Mouse (Mus musculus) embryonic facial prominence, embryonic 15.5 days (tissue): ENCODE results near the gene Atp8b5. TPM values are rescaled to one million over a fixed set of nuclear protein-coding genes. Genes with fewer than 3 reads are reported as not detected.
A peak's percentile ranks its signal among the peaks of the same experiment; 100 is the strongest.

ENCODE experiments used
- ATAC-seq: fragments of 200-750 bp; cut with Nextera tagmentation; 2 replicates; pipeline ENCODE4 v1.8.0; 2017; ENCODE audit warnings: low read depth, moderate TSS enrichment; ENCODE audit not compliant: insufficient number of reproducible peaks, low FRiP score, low TSS enrichment
- H3K27ac ChIP-seq: fragments of 300-500 bp; sonication (generic); replicated peaks from 2 replicates; pipeline ENCODE4 v1.5.1; 2015; ENCODE audit warnings: mild to moderate bottlenecking, inconsistent platforms
- H3K27me3 ChIP-seq: fragments of 300-500 bp; sonication (generic); 2 replicates; pipeline ENCODE4 v1.6.1; 2015; ENCODE audit warnings: inconsistent platforms
- H3K36me3 ChIP-seq: fragments of 300-500 bp; sonication (generic); 2 replicates; pipeline ENCODE4 v1.6.1; 2015; ENCODE audit warnings: mild to moderate bottlenecking, inconsistent platforms
- H3K4me1 ChIP-seq: fragments of 300-500 bp; sonication (generic); 2 replicates; pipeline ENCODE4 v1.6.1; 2015; ENCODE audit warnings: inconsistent platforms
- H3K4me2 ChIP-seq: fragments of 300-500 bp; sonication (generic); replicated peaks from 2 replicates; pipeline ENCODE4 v1.6.1; 2015; ENCODE audit warnings: mild to moderate bottlenecking, inconsistent platforms
- H3K4me3 ChIP-seq: fragments of 300-500 bp; sonication (generic); replicated peaks from 2 replicates; pipeline ENCODE4 v1.5.1; 2015; ENCODE audit warnings: mild to moderate bottlenecking, inconsistent platforms
- H3K9ac ChIP-seq: fragments of 300-500 bp; sonication (generic); 2 replicates; pipeline ENCODE4 v1.6.1; 2015; ENCODE audit warnings: inconsistent platforms
- H3K9me3 ChIP-seq: fragments of 300-500 bp; sonication (generic); replicated peaks from 2 replicates; pipeline ENCODE4 v1.6.1; 2016; ENCODE audit warnings: inconsistent platforms
- WGBS: fragments of 180-500 bp; shearing (Covaris S2); methylation state at CpG from one replicate; pipeline ENCODE4 v1.1.7; 2015; 5-methylcytosine and 5-hydroxymethylcytosine counted together
- polyA plus RNA-seq: library from polyadenylated mRNA; unstranded; fragments of >200 nt; fragmentation: Nextera tagmentation; extraction: Ambion mirVana; gene quantifications from 2 replicates; pipeline ENCODE4 v1.2.1, GENCODE M21; 2015

Gene Atp8b5
- polyA plus RNA-seq, 1 experiment from 2014 or later, result 0.63 TPM

DNA sequence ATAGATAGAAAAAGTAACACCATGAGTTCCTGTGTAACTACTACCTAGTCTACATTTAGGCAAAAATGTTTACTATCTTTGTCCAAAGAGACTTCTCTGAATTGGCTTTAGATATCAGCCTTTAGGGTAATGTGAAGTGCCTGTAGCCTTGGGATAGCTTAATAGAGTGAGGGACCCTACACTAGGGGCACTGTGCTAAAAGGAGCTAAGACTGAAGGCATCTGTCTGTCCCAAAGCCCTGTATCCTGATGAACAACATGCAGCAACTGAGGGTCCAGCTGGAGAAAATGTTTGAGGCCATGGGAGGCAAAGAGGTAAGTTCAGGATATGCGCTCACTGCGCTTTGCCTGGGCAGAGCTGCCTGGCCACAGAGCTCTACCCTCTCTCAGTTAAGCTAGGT is 9.9 kb upstream of the Atp8b5 start:
- no peak overlapping the region for H3K4me2 ChIP-seq
- no peak for ATAC-seq
- H3K27ac ChIP-seq, result no peak overlapping the region
- 90% methylated on average over 2 of the region's 2 CpGs for WGBS
- no peaks in the 10 kb centered on the region for H3K27me3 ChIP-seq
- H3K4me3 ChIP-seq, result no peak overlapping the region
- H3K9ac ChIP-seq, result no peak overlapping the region
- 0 out of 2 replicates have a peak, but pooled peaks cover 8% of the 10 kb centered on the region for H3K4me1 ChIP-seq
- H3K9me3 ChIP-seq, result no peaks in the 10 kb centered on the region
- peaks cover 3% of the 10 kb centered on the region; the same call in 1 of the 2 replicates for H3K36me3 ChIP-seq

DNA sequence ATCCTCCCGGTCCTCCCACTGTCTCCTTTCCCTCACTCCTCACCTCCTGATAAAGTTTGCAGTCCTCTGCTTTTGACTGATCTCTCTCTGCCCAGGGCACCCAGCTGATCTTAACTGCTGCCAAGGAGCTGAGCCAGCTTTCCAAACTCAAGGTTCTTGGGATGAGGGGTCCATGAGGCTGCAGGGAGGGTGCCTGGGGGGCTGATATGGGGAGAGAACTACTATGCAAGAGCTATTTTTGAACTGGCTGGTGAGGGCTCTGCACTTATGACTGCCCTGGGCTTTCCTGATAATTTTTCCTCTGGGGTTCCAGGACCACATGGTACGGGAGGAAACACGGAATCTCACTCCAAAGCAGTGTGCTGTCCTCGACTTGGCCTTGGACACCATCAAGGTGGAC is 8.4 kb upstream of the Atp8b5 start:
- 75% methylated on average over 4 of the region's 4 CpGs for WGBS
- no peak overlapping the region for H3K27ac ChIP-seq
- H3K9me3 ChIP-seq, result no peaks in the 10 kb centered on the region
- H3K4me1 ChIP-seq, result 0 out of 2 replicates have a peak, but pooled peaks cover 8% of the 10 kb centered on the region
- peaks cover 3% of the 10 kb centered on the region; the same call in 1 of the 2 replicates for H3K36me3 ChIP-seq
- no peak overlapping the region for H3K4me2 ChIP-seq
- no peak overlapping the region for H3K4me3 ChIP-seq
- no peak overlapping the region for H3K9ac ChIP-seq
- no peak for ATAC-seq
- no peaks in the 10 kb centered on the region for H3K27me3 ChIP-seq

DNA sequence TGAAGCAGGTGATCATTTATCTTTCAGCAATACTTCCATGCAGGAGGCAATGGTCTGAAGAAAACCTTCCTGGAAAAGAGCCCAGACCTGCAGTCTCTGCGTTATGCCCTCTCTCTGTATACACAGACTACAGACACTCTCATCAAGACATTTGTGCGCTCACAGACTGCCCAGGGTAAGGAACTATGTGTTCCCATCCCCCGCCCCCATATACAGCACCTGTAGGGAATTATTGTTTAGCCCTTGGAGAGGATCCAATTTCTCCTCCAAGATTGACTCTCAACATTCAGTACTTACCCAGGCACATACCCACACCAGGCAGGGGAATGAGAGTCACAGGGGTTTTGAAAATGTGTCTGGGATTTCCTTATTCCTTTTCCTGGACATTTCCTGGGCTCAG is 7.5 kb upstream of the Atp8b5 start:
- no peak overlapping the region for H3K9ac ChIP-seq
- no peak; the same call in 1 of the 2 replicates for ATAC-seq
- H3K9me3 ChIP-seq, result no peaks in the 10 kb centered on the region
- 0 out of 2 replicates have a peak, but pooled peaks cover 8% of the 10 kb centered on the region for H3K4me1 ChIP-seq
- no peak overlapping the region for H3K4me2 ChIP-seq
- peaks cover 3% of the 10 kb centered on the region; the same call in 1 of the 2 replicates for H3K36me3 ChIP-seq
- no peak overlapping the region for H3K4me3 ChIP-seq
- H3K27me3 ChIP-seq, result no peaks in the 10 kb centered on the region
- 35% methylated on average over 3 of the region's 3 CpGs for WGBS
- no peak overlapping the region for H3K27ac ChIP-seq

DNA sequence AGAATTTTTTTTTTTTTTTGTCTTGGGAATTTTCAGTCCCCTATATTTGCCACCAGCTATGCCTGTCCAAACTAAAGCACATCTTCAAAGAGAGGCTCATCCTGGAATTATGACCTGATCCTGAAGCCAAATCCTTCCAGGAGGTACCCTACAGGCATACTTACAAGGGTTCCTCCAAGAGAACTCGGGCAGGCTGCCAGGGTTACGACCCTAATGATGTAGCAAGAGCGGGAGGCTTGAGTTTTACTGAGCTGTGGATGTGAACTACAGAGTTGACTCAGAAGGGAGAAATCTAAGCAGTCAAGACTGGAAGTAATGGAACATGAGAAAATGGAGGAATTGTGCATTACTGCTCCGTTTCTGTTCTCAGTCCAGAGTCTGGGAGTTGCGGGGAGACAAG is 6.9 kb upstream of the Atp8b5 start:
- Histone ChIP-seq H3K4me1 (0 out of 2 replicates have a peak, but pooled peaks cover 8% of the 10 kb centered on the region), H3K9me3 (no peaks in the 10 kb centered on the region), H3K27me3 (no peaks in the 10 kb centered on the region), H3K36me3 (peaks cover 3% of the 10 kb centered on the region; the same call in 1 of the 2 replicates), H3K27ac (no peak overlapping the region), H3K4me2 (no peak overlapping the region), H3K9ac (no peak overlapping the region), H3K4me3 (no peak overlapping the region)
- no peak for ATAC-seq
- 45% methylated on average over 5 of the region's 5 CpGs for WGBS

DNA sequence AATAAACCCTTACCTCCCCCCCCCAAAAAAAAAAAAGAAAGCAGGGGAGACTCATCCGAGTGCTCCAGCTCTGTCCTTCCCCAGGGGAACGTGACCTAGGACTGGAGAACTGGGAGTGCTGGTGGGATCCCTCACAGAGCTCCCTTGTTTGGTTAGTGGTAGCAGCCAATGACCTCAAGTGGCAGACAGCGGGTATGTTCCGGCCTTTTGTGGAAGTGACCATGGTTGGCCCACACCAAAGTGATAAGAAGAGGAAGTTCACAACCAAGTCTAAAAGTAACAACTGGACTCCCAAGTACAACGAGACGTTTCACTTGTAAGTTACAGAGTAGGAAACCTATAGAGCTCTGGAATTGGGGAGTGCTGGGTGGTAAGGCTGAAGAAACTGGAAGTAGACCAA is 4.1 kb upstream of the Atp8b5 start:
- no peaks in the 10 kb centered on the region for H3K9me3 ChIP-seq
- H3K4me3 ChIP-seq, result no peak overlapping the region
- H3K4me1 ChIP-seq, result peaks cover 13% of the 10 kb centered on the region
- no peaks in the 10 kb centered on the region for H3K27me3 ChIP-seq
- H3K4me2 ChIP-seq, result no peak overlapping the region
- H3K36me3 ChIP-seq, result peaks cover 3% of the 10 kb centered on the region; the same call in 1 of the 2 replicates
- WGBS, result 86% methylated on average over 6 of the region's 6 CpGs
- no peak overlapping the region for H3K27ac ChIP-seq
- H3K9ac ChIP-seq, result no peak overlapping the region
- ATAC-seq, result no peak

DNA sequence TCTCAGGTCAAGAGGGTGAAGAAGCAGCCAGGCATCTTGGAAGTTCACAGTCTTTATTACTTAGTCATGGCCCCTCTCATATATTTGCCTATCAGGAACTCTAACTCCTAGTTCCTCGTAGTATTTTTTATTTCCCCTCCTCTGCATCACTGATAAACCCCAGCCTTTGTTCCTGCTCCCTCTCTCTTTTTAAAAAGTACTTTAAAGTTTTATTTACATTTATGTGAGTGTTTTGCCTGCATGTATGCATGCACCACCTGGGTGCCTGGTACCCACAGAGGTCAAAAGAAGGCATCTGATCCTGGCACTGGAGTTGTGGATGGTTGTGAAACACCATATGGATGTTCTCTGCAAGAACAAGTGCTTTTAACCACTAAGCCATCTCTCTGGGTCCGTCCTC is 813 bp upstream of the Atp8b5 start:
- WGBS, result 53% methylated on average over 2 of the region's 2 CpGs

DNA sequence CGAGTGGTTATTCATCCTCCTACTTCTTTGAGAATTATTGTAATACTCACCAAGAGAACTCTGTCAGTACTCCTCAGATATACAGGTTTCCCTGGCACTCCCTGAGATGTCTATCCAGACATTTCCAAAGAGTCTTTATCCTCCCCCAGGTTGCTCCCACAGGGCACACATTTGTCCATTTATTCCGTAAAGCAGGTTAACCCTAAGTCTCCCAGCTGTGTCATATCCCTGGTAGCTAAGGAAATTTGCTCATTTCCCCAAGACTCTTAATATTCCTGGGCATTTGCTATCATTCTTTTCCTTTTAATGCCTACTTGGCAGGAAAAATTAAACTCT is 332 bp downstream of the Atp8b5 start:
- no peak for ATAC-seq
- H3K9ac ChIP-seq, result no peak overlapping the region
- H3K36me3 ChIP-seq, result no peaks in the 10 kb centered on the region
- H3K4me3 ChIP-seq, result peak overlapping the region; percentile 37
- peaks cover 5% of the 10 kb centered on the region for H3K4me1 ChIP-seq
- no peak overlapping the region for H3K27ac ChIP-seq
- WGBS, result 3% methylated on average over 2 of the region's 2 CpGs
- no peaks in the 10 kb centered on the region for H3K9me3 ChIP-seq
- H3K4me2 ChIP-seq, result peak overlapping the region; percentile 61
- H3K27me3 ChIP-seq, result no peaks in the 10 kb centered on the region

More for the DNA sequence above, 813 bp upstream of the Atp8b5 start:
- H3K27me3 ChIP-seq, result no peaks in the 10 kb centered on the region
- ATAC-seq, result no peak
- H3K9ac ChIP-seq, result no peak overlapping the region
- H3K36me3 ChIP-seq, result no peaks in the 10 kb centered on the region
- H3K4me2 ChIP-seq, result no peak overlapping the region
- no peaks in the 10 kb centered on the region for H3K9me3 ChIP-seq
- H3K4me1 ChIP-seq, result peaks cover 5% of the 10 kb centered on the region
- no peak overlapping the region for H3K27ac ChIP-seq
- H3K4me3 ChIP-seq, result no peak overlapping the region

DNA sequence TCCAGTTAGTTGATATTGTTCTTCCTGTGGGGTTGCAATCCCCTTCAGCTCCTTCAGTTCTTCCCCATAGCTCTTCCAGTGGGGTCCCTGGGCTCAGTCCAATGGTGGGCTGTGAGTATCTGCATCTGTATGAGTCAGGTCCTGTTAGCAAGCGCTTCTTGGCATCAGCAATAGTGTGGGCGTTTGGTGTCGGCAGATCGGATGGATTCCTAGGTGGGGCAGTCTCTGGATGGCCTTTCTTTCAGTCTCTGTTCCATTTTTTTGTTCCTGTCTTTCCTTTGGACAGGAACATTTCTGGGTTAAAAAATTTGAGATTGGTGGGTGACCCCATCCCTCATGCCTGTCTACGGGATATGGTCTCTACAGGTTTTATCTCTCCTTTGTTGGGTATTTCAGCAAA is 18.5 kb downstream of the Atp8b5 start:
- ATAC-seq, result no peak
- no peak overlapping the region for H3K4me2 ChIP-seq
- WGBS, result 93% methylated on average over 5 of the region's 5 CpGs

DNA sequence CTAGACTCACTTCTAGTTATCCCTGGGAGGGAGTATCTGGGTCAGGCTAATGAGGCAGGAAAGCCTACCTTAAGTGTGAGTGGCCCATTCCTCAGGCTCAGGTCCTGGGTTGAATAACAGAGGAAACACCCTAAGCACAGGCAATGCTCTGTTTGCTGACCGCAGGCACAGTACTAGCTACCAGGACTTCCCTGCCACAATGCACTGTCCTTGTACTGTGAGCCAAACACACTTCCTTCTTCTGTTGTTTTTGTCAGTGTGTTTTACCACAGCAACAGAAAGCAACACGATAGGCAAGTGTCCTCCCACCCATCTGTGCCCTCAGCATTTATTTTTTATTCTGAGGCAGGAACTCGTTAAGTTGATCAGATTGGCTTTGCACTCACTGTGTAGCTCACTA is 20.3 kb downstream of the Atp8b5 start:
- no peak for ATAC-seq
- Histone ChIP-seq H3K27me3 (no peaks in the 10 kb centered on the region), H3K36me3 (no peaks in the 10 kb centered on the region), H3K4me1 (no peaks in the 10 kb centered on the region), H3K27ac (no peak overlapping the region), H3K4me3 (no peak overlapping the region), H3K9ac (no peak overlapping the region), H3K4me2 (no peak overlapping the region), H3K9me3 (no peaks in the 10 kb centered on the region)
- 47% methylated on average over 3 of the region's 3 CpGs for WGBS

More for the DNA sequence above, 18.5 kb downstream of the Atp8b5 start:
- Histone ChIP-seq H3K9me3 (no peaks in the 10 kb centered on the region), H3K4me3 (no peak overlapping the region), H3K27me3 (no peaks in the 10 kb centered on the region), H3K4me1 (no peaks in the 10 kb centered on the region), H3K9ac (no peak overlapping the region), H3K27ac (no peak overlapping the region), H3K36me3 (no peaks in the 10 kb centered on the region)

DNA sequence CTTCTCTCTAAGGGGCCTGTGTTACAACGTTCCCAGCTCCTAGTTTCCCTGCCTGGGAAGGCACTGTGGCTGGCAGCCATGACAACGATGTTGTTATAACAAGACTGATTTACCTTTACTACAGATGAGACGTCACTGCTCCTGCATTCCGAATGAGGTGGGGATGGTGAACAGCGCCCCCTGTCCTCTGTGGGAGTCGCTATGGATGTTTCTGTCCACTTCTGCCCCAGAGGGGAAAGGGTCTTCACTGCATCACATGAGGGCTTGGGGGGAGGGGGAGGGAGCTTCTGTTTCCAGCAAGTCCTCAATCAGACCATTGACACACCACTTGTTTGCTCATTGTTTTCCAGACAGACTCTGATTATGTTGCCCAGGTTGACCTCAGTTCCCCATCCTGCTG is 27.0 kb downstream of the Atp8b5 start:
- H3K27ac ChIP-seq, result no peak overlapping the region
- no peaks in the 10 kb centered on the region for H3K9me3 ChIP-seq
- H3K9ac ChIP-seq, result no peak overlapping the region
- no peaks in the 10 kb centered on the region for H3K36me3 ChIP-seq
- no peak overlapping the region for H3K4me2 ChIP-seq
- H3K27me3 ChIP-seq, result no peaks in the 10 kb centered on the region
- H3K4me3 ChIP-seq, result no peak overlapping the region
- 25% methylated on average over 6 of the region's 6 CpGs for WGBS
- ATAC-seq, result no peak
- peaks cover 4% of the 10 kb centered on the region; the same call in 1 of the 2 replicates for H3K4me1 ChIP-seq

DNA sequence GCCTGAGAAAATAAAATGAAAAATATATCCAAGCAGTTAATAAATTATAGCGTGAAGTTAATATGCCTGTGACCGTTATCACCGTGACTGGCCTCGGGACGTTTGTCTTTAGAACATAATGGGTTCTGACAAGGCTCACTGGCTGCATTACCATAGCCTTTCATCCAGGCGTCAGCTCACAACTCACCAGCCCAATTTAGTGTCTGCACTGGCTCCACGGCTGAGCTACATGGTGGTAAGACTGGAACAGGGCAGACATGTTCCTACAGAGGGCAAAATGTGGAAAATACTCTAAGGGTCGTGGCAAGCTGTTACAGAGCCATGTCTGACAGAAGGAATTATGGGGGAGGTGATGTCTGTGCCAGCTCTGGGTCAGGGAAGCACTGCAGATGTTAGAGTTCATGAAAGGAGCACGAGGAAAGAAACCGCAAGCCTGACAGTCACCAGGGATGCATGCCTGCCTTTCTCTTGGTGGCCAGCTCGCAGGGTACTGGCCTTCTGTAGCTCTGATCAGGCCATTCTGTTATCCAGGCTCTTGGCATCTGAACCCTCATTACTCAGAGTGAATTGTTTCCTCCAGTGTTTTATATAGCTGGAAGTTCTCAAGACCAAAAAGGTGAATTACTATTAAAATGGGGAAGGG is 42.9 kb downstream of the Atp8b5 start:
- no peak for ATAC-seq
- H3K9me3 ChIP-seq, result no peaks in the 10 kb centered on the region
- WGBS, result 34% methylated on average over 11 of the region's 11 CpGs
- no peaks in the 10 kb centered on the region for H3K36me3 ChIP-seq
- no peaks in the 10 kb centered on the region for H3K27me3 ChIP-seq
- no peak overlapping the region for H3K4me3 ChIP-seq
- H3K27ac ChIP-seq, result no peak overlapping the region
- no peak overlapping the region for H3K4me2 ChIP-seq
- H3K9ac ChIP-seq, result no peak overlapping the region
- H3K4me1 ChIP-seq, result no peaks in the 10 kb centered on the region

DNA sequence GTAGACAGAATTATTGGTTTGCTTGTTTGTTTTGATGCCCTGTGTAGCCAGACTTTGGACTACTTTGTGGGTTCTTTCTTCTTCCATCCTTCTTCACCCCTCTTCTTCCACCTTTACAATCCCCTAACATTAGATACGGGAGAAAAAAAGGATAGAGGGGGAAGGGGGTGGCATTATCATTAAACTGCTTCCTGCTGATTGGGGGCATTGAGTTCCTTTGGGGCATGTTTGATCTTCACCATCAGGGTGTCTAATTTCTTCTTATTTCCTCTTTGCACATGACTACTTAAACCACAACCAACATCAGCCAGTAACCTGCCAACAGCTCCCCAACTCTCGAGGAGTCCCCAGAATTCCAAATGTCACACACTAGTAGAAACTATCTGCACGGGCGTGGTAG is 54.6 kb downstream of the Atp8b5 start:
- Histone ChIP-seq H3K4me3 (no peak overlapping the region), H3K4me2 (no peak overlapping the region), H3K27ac (no peak overlapping the region), H3K27me3 (no peaks in the 10 kb centered on the region), H3K9ac (no peak overlapping the region), H3K9me3 (no peaks in the 10 kb centered on the region), H3K4me1 (no peaks in the 10 kb centered on the region), H3K36me3 (no peaks in the 10 kb centered on the region)
- ATAC-seq, result no peak
- WGBS, result 70% methylated on average over 4 of the region's 4 CpGs
